Mouse (Mus musculus) heart, postnatal 0 days (tissue): Measurements from ENCODE around the gene Fut2.

ENCODE experiments used
- CTCF ChIP-seq: IDR thresholded peaks from 2 replicates; pipeline ENCODE4 v1.5.1; 2016; ENCODE audit warnings: antibody characterized with exemption, control low read depth, low read depth
- EP300 ChIP-seq: IDR thresholded peaks from 2 replicates; pipeline ENCODE4 v1.6.1; 2016; ENCODE audit warnings: antibody characterized with exemption, low read depth

- no peak for TF ChIP-seq CTCF
- no peak for TF ChIP-seq EP300
Observed at GRCm38 (mm10) chr7:45646671-45647070, 19.5 kb downstream of the Fut2 start.
